Mouse (Mus musculus): ENCODE results near the gene P3h2. TPM values are rescaled to one million over a fixed set of nuclear protein-coding genes. Genes with fewer than 3 reads are reported as not detected.
A peak's percentile ranks its signal among the peaks of the same experiment; 100 is the strongest.

Gene P3h2
- total RNA-seq (2014; rRNA removed; ENCODE audit: low replicate concordance) (5.6 and 8.3 TPM in 2 replicates), polyA plus RNA-seq (2015; fragmentation: Nextera tagmentation; extraction: Ambion mirVana) (0.74 and 0.93 TPM in 2 replicates)

DNA sequence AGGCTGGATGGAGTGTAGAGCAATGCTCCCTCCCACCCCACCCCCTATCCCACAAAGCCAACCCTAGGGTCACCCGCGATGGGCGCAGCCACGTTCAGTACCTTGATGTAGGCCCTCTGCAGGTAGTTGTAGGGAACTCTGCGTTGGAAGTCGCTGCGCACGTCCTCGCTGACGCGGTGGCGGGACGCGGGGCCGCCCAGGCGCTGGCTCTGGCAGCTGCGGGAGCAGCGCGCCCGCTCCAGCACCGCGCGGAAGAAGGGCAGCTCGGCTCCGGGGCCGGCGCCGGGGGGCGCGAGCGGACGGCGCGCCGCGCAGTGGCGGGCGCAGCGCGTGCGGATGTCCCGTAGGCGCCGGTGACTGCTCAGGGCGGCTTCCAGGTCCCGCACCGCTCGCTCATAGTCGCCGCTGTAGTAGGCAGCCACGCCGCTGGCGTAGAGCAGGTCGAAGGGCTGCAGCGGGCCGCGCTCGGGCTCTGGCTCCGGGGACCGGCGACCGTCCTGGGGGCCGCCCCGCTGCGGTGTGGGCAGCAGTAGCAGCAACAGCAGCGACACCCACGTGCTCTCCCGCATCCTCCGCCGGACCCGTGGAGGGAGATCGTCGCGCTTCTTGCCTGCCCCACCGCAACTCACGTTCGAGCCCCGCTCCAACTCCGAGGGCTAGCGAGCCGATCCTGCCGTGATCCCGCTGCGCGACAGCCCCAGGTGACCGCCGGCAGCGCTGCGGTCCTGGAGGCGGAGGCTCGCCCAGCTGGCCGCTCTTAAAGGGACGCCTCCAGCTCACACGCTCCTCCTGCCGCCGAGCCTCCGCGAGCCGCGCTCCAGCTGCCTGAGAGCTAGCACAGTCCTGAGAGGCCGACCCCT is at the start of gene P3h2:
P3h2 (minus strand) TSS at position 670 of the 860 bp plus-strand sequence.
- peak; percentile 80 for DNase-seq (ENCODE audit: low spot score)
- peak within 1 kb of the TSS; percentile 80 for H3K4me3 ChIP-seq (ENCODE audit: low read depth, low read length)
- peaks cover 5% of the 10 kb centered on the region for H3K4me1 ChIP-seq (ENCODE audit: control insufficient read depth, insufficient read depth)
- no peaks in the 10 kb centered on the region for H3K9me3 ChIP-seq (replicated peaks; ENCODE audit: control insufficient read depth, low read length)
- under 1% methylated on average over 70 of the region's 101 CpGs for WGBS
- peak within 1 kb of the TSS; percentile 70 for H3K27ac ChIP-seq (ENCODE audit: low read depth)
- peak; percentile 89 for ATAC-seq (ENCODE audit: insufficient read depth, low read depth)
- no peaks in the 10 kb centered on the region for H3K27me3 ChIP-seq (ENCODE audit: control insufficient read depth, insufficient read depth, low read length)
- TF ChIP-seq CTCF (IDR thresholded peaks at IDR 0.05; ENCODE audit: low read depth), result peak; percentile 29; the same call in 1 of the 2 replicates
- no peak for TF ChIP-seq EP300 (IDR thresholded peaks at IDR 0.05; ENCODE audit: low read depth)
- H3K36me3 ChIP-seq (replicated peaks; ENCODE audit: control insufficient read depth, insufficient read depth, low read length), result no peaks in the 10 kb centered on the region
- peak within 1 kb of the TSS; percentile 98 for H3K4me2 ChIP-seq (ENCODE audit: low read depth, low read length)
- peak within 1 kb of the TSS; percentile 74 for H3K9ac ChIP-seq (replicated peaks; ENCODE audit: low read depth, low read length)

DNA sequence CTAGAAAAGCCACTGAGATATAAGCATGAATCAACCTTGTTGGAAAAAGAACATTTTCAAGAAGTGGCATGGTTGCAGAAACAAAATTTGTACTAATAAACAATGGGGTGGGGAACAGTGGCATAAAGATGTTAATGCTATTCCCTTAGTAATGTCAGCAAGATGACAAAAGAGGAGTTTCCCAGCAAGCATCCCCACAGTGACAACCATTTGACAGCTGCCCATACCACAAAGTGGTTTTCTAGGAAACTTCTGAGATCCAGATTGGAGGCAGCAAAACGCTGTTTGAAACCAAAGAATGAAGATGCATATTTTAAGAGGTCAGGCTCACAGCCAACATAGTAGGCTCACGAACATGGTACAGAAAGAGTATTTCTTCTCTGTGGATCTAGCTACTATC is 46.7 kb upstream of the P3h2 start:
- Histone ChIP-seq H3K4me2 (ENCODE audit: low read depth, low read length) (no peak overlapping the region), H3K9me3 (replicated peaks; ENCODE audit: control insufficient read depth, low read length) (no peaks in the 10 kb centered on the region), H3K27ac (ENCODE audit: low read depth) (no peak overlapping the region), H3K36me3 (replicated peaks; ENCODE audit: control insufficient read depth, insufficient read depth, low read length) (no peaks in the 10 kb centered on the region), H3K27me3 (ENCODE audit: control insufficient read depth, insufficient read depth, low read length) (no peaks in the 10 kb centered on the region), H3K4me1 (ENCODE audit: control insufficient read depth, insufficient read depth) (no peaks in the 10 kb centered on the region), H3K4me3 (ENCODE audit: low read depth, low read length) (no peak overlapping the region), H3K9ac (replicated peaks; ENCODE audit: low read depth, low read length) (no peak overlapping the region)
- TF ChIP-seq EP300 (IDR thresholded peaks at IDR 0.05; ENCODE audit: low read depth) (no peak), CTCF (IDR thresholded peaks at IDR 0.05; ENCODE audit: low read depth) (no peak)
- no peak for DNase-seq (ENCODE audit: low spot score)
- no peak for ATAC-seq (ENCODE audit: insufficient read depth, low read depth)
- WGBS, result 83% methylated on average over 2 of the region's 2 CpGs

DNA sequence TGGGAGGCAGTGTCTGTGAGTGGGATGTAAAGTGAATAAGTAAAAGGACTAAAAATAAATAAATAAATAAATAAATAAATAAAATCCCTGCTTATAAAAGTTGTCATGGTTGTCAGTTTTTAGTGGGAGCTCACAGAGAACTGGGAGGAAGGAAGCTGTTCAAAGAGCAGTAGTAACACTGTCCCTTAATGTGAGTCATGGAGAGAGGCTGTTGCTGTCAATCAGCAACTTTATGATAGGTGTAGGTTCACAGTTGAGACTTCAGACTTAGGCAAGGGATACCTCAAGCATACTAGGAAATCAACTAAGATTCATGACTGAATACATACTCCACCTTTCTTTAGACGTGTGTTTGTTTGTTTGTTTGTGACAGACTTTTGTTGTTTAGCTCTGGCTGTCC is 45.4 kb upstream of the P3h2 start:
- ATAC-seq (ENCODE audit: insufficient read depth, low read depth) (no peak), DNase-seq (ENCODE audit: low spot score) (no peak)
- WGBS, result 64% methylated on average over 1 of the region's 1 CpGs
- Histone ChIP-seq H3K4me3 (ENCODE audit: low read depth, low read length) (no peak overlapping the region), H3K36me3 (replicated peaks; ENCODE audit: control insufficient read depth, insufficient read depth, low read length) (no peaks in the 10 kb centered on the region), H3K9me3 (replicated peaks; ENCODE audit: control insufficient read depth, low read length) (no peaks in the 10 kb centered on the region), H3K27me3 (ENCODE audit: control insufficient read depth, insufficient read depth, low read length) (no peaks in the 10 kb centered on the region), H3K4me2 (ENCODE audit: low read depth, low read length) (no peak overlapping the region), H3K27ac (ENCODE audit: low read depth) (no peak overlapping the region), H3K9ac (replicated peaks; ENCODE audit: low read depth, low read length) (no peak overlapping the region), H3K4me1 (ENCODE audit: control insufficient read depth, insufficient read depth) (no peaks in the 10 kb centered on the region)
- TF ChIP-seq EP300 (IDR thresholded peaks at IDR 0.05; ENCODE audit: low read depth) (no peak), CTCF (IDR thresholded peaks at IDR 0.05; ENCODE audit: low read depth) (no peak)

DNA sequence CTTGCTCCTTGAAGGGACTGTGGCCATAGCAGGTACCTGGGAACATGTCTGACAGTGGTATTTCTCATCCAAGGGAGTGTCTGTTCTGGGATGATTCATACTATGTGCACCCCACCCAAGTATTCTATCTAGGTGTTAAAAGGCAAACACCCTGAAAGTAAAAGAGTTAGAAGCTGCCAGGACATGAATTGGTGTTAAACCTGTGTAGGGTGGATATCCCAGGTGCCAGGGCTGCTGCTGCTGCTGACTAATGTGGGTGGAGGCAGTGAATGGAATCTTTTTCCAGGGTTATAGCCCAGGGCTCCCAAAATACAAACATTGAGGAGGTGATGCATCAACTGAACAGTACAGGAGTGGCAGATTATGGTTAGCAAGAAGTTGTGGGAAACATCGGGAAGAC is 41.3 kb upstream of the P3h2 start:
- 78% methylated on average over 1 of the region's 1 CpGs for WGBS
- TF ChIP-seq CTCF (IDR thresholded peaks at IDR 0.05; ENCODE audit: low read depth) (no peak), EP300 (IDR thresholded peaks at IDR 0.05; ENCODE audit: low read depth) (no peak)
- H3K27ac ChIP-seq (ENCODE audit: low read depth), result no peak overlapping the region
- no peaks in the 10 kb centered on the region for H3K36me3 ChIP-seq (replicated peaks; ENCODE audit: control insufficient read depth, insufficient read depth, low read length)
- no peaks in the 10 kb centered on the region for H3K4me1 ChIP-seq (ENCODE audit: control insufficient read depth, insufficient read depth)
- H3K4me3 ChIP-seq (ENCODE audit: low read depth, low read length), result no peak overlapping the region
- no peak overlapping the region for H3K9ac ChIP-seq (replicated peaks; ENCODE audit: low read depth, low read length)
- no peak overlapping the region for H3K4me2 ChIP-seq (ENCODE audit: low read depth, low read length)
- no peaks in the 10 kb centered on the region for H3K27me3 ChIP-seq (ENCODE audit: control insufficient read depth, insufficient read depth, low read length)
- H3K9me3 ChIP-seq (replicated peaks; ENCODE audit: control insufficient read depth, low read length), result no peaks in the 10 kb centered on the region
- no peak for DNase-seq (ENCODE audit: low spot score)
- no peak for ATAC-seq (ENCODE audit: insufficient read depth, low read depth)

DNA sequence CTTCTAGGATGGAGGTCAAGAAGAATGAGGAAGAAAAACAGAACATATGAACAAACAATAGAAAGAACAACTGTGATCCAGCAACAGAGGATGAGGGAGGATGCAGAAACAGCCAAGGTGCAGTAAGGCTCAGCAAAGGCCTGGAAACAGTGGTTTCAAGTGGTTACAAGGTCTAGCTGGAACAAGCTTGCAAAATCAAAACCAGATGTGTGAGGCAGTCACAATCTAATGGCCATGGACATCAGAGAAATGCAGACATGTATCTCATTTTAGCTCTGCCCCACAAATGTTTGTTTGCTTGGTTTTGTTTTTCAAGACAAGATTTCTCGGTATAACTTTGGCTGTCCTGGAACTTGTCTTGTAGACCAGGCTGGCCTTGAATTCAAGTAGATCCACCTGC is 25.5 kb upstream of the P3h2 start:
- 90% methylated on average over 1 of the region's 1 CpGs for WGBS
- Histone ChIP-seq H3K4me2 (ENCODE audit: low read depth, low read length) (no peak overlapping the region), H3K9ac (replicated peaks; ENCODE audit: low read depth, low read length) (no peak overlapping the region), H3K36me3 (replicated peaks; ENCODE audit: control insufficient read depth, insufficient read depth, low read length) (no peaks in the 10 kb centered on the region), H3K9me3 (replicated peaks; ENCODE audit: control insufficient read depth, low read length) (no peaks in the 10 kb centered on the region), H3K27me3 (ENCODE audit: control insufficient read depth, insufficient read depth, low read length) (no peaks in the 10 kb centered on the region), H3K4me1 (ENCODE audit: control insufficient read depth, insufficient read depth) (no peaks in the 10 kb centered on the region), H3K4me3 (ENCODE audit: low read depth, low read length) (no peak overlapping the region), H3K27ac (ENCODE audit: low read depth) (no peak overlapping the region)
- DNase-seq (ENCODE audit: low spot score), result no peak
- ATAC-seq (ENCODE audit: insufficient read depth, low read depth), result no peak
- TF ChIP-seq CTCF (IDR thresholded peaks at IDR 0.05; ENCODE audit: low read depth) (no peak), EP300 (IDR thresholded peaks at IDR 0.05; ENCODE audit: low read depth) (no peak)

Measured in heart, postnatal 0 days (tissue).